Mouse (Mus musculus): ENCODE measurements around the gene Cfap70.

DNA sequence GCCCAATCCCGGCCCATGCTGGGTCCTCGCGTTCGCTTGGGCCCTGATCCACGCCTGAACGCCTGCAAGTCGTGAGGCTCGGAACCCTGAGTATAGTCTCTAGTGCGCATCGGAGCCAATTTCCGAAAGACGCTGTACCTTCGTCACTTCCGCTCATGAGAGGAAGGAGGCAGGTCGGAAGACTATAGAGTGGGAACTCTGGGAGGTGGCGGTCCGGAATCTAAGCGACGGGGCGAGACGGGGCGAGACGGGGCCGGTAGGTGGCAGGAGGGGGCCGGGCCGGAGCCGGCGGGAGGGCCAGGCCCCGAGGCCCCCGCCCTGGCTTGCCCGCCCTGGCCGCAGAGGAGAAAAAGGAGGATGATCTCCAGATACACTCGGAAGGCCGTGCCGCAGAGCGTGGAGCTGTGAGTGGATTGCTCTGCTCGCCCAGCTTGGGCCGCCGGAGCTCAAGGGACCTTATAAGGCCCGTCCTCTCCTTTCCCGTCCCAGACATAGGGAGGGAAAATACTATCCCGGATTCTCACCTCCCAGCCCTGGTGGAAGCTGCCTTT lies 104.0 kb downstream of the Cfap70 start, which contains the start of the genes Ecd and Fam149b:
- TF ChIP-seq HCFC1 (IDR thresholded peaks at IDR 0.05; ENCODE audit: low read depth, low read length) (peak; percentile 98), POLR2A (IDR thresholded peaks at IDR 0.05; ENCODE audit: control insufficient read depth in 1 of 2, insufficient read depth in 1 of 2, low read depth in 1 of 2, low read length in 2 of 2, poor library complexity in 1 of 2) (peak; percentile 61 to 92; a peak in 3 of 4 replicates), CTCF (IDR thresholded peaks at IDR 0.05 in 2 of 3, conservative IDR thresholded peaks at IDR 0.05 in 1 of 3; ENCODE audit: control insufficient read depth in 1 of 3, insufficient read depth in 1 of 3, low read depth in 2 of 3, low read length in 3 of 3, poor library complexity in 1 of 3, severe bottlenecking in 1 of 3) (peak in 2 of 3 experiments; percentile 53 to 61; a peak in 4 of 6 replicates), MYC (IDR thresholded peaks at IDR 0.05; ENCODE audit: low read depth, low read length) (peak; percentile 91), TCF12 (IDR thresholded peaks at IDR 0.05; ENCODE audit: low read depth, low read length) (peak; percentile 93), CHD1 (IDR thresholded peaks at IDR 0.05; ENCODE audit: low read depth, low read length) (no peak), RAD21 (IDR thresholded peaks at IDR 0.05; ENCODE audit: low read depth, low read length) (peak; percentile 26; the same call in 1 of the 2 replicates), RCOR1 (IDR thresholded peaks at IDR 0.05; ENCODE audit: low read depth, low read length) (peak; percentile 70), NRF1 (IDR thresholded peaks at IDR 0.05; ENCODE audit: insufficient read depth, low read depth, low read length, poor library complexity, severe bottlenecking) (0 out of 2 replicates have a peak, but pooled peaks have one; percentile 18), MAX (IDR thresholded peaks at IDR 0.05; ENCODE audit: low read length) (peak; percentile 88)
